Mouse (Mus musculus): ENCODE results near the gene Dop1a.

The Dop1a gene

DNA sequence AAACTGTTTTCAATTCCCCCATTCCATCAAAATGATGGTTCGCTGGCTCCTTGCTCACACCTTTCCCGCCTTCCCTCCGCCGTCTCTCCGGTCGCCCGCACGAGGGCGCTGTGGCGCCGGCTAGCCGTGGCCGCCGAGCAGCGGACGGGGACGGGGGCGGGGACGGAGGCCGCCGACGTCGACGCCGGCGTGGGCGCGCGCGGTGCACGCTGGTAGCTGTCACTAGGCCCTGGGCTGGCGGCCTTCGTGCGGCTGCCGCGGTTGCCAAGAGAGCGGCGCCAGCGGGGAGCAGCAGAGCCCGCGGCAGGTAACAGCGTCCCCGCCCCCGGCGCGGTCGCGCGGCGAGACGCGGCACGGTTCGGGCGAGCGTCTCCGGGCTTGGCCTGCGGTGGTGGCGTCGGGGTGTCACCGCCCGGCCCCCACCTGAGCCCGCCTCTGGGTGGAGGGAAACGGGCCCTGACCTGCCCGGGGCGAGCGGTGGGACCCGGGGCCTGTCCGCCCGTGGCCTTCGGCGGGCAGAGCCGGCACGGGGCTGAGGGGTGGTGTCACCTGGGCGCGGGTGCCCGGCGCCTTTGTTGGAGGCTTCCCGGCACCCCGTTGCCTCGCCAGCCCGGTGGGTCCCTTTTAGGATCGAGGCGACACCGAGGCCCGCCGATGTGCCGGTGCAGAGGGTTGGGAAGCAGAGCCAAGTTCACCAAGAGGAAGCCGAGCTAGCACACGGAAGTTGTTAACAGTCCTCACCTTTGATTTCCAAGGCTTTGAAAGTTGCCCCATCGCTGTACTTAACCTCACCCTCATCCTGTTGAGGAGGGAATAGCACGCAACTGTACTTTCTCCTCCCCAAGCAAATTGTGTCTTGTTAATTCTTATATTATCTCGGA, at the start of gene Dop1a:
Dop1a (plus strand) TSS at position 165 of the 881 bp plus-strand sequence.
- peak; percentile 98 for DNase-seq

GRCm38 (mm10) chr9:86417971-86418370, 49.0 kb upstream of the Dop1a start:
- no peak for DNase-seq

GRCm38 (mm10) chr9:86419366-86419765, 47.6 kb upstream of the Dop1a start:
- no peak for DNase-seq

- DNase-seq: no peak
Measured at GRCm38 (mm10) chr9:86423331-86423730, 43.6 kb upstream of the Dop1a start.

GRCm38 (mm10) chr9:86435510-86435909, 31.4 kb upstream of the Dop1a start:
- DNase-seq: no peak

GRCm38 (mm10) chr9:86436608-86437007, 30.3 kb upstream of the Dop1a start:
- no peak for DNase-seq

- no peak for DNase-seq
Measured at GRCm38 (mm10) chr9:86438337-86439009, 28.5 kb upstream of the Dop1a start.

GRCm38 (mm10) chr9:86442248-86442647, 24.7 kb upstream of the Dop1a start:
- DNase-seq: no peak

- DNase-seq: no peak
Measured at GRCm38 (mm10) chr9:86446847-86447246, 20.1 kb upstream of the Dop1a start.

DNA sequence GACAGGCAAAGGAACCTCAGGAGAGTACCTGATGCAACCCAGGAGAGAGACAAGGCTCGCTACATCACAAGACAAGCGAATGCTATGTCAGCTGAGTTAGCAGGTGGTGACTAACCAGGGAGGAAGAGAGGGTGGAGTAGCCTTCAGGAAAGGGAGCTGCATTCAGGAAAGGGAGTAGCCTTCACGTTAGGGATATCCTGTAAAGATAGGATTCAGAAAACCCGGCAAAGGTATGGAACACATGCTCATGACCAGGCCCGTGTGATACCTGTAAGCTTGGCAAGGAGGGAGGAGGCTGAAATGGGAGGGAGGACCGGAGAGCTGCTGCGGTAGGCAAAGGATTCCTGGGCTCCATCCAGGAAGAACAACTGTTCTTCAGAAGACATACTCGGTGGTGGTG, 19.5 kb upstream of the Dop1a start:
- DNase-seq: no peak

DNA sequence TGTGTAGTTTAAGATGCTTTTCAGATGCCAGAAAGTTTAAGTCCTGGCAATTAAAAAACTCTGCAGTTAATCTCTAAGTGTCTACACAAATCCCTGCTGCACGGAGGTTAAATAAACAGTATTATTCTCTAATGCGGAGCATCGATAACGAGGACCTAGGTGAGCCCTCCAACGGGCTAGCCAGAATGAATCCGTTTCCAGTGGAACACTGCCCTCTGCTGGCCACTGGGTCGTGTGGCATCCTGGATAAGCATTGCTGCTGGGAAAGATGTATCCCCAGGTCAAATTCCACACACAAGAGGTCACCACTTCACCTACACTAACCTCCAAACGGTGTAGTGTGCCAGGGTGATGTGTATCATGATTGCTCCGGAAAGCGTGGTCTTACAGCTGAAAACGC, 17.4 kb upstream of the Dop1a start:
- DNase-seq: peak; percentile 92 to 94

- DNase-seq: peak in 1 of 2 experiments; percentile 32
Measured at GRCm38 (mm10) chr9:86451094-86451493, 15.9 kb upstream of the Dop1a start.

GRCm38 (mm10) chr9:86451617-86452016, 15.3 kb upstream of the Dop1a start:
- DNase-seq: peak; percentile 85 to 88

GRCm38 (mm10) chr9:86453626-86454025, 13.3 kb upstream of the Dop1a start:
- DNase-seq: no peak

GRCm38 (mm10) chr9:86464151-86465105, 2.5 kb upstream of the Dop1a start, which contains the start of gene Ube2cbp:
Gene Ube2cbp, minus strand, starts transcription at chr9:86464950.
- DNase-seq: peak; percentile 96

DNA sequence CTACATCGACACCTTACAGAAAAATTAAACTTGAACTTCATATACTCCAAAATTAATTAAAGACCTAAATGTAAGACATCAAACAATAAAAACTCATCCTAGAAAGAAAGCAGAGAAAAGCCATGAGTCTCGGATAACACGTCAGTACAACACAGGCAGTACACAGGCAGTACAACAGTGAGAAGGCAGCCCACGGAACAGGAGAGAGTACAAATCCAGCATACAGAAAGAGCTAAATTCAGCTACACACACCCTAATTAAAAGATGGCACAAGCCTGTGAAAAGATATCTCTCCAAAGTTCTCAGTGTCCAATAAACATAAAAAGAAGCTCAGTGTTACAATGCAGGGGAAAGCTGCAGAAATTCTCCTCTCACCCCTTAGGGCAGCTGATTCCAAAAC, 9.0 kb downstream of the Dop1a start:
- no peak for DNase-seq

DNA sequence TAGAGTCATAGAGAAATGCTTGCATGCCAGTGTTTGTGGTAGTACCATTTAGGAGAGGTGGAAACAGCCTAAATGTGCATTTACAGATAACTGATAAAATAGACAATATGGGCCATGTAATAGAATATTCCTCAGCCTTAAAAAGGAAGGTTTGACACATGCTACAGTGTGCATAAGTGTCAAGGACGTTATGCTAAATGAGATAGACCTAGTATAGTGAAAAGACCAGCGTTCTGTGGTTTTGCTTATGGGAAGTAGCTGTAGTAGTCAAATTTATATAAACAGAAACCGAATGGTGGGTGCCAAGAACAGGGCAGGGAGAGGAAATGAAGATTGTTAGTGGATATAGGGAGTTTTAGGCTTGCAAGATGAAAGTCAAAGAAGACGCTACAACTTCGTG, 9.8 kb downstream of the Dop1a start:
- DNase-seq: no peak

DNA sequence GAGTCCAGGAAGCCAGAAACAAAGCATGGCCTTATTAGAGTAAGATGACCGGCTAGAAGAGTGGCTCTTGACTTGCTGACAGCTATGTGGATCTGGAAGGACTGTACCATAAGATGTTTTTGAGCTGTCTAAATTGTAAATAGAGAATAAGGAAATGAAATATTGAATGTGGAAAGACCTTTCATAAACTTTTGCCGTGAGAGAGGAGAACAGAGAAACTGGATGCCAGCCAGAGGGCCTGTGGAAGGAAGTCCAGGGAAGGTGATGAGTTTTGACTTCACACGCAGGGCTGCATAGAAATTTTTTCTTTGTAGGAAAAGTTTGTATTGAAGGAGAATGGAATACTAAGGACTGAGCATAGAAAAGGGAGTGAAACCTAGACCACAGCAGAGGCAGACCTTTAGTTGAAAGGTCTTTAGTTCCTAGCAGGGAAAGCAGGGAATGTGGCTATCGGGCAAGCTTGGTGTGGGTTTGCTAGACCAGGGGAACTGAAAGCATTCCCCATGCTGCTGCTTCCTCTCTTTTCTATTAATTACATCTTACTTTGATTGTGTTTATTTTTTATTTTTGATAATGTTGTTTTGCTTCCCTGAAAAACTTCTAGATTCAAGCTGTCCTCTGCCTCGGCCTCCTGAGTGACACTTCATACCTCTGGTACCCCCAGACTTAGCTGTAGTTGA, 11.6 kb downstream of the Dop1a start:
- DNase-seq: no peak

DNA sequence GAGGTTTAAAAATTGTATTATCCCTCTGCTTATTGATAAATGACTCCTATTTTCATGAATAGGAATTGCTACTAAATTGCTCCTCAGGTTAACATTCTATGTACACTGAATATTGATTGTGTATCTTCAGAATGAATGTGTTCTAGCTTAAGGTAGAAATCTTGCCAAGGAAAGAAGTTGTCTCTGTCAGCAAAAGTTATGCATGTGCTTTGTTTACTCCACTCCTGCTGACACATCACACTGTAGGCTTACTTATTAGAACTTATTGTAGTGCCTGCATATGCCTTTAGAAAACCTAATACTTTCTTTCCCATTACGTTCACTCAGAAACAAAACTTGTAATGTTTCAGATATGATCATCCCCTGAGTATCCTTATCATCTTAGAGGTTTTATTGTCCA, 15.3 kb downstream of the Dop1a start:
- no peak for DNase-seq

DNA sequence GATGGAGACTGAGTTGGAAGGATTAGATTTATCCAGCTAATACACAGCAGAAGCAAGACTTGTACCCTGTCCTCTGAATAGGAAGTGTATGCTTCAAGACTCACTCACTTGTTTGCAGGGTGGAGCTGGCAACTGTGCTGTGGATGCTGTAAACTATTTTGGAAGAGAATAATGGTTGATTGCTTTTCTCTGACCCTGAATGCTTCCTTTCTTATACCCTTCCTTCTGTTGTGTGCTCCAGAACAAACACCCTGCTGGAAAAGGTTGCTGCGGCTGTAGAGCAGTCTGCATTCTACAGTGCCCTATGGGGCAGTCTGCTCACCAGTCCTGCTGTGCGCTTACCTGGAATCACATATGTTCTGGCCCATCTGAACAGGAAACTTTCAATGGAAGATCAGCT, 24.8 kb downstream of the Dop1a start:
- peak in 1 of 2 experiments; percentile 17 for DNase-seq

GRCm38 (mm10) chr9:86496261-86496660, 29.3 kb downstream of the Dop1a start:
- DNase-seq: no peak

DNA sequence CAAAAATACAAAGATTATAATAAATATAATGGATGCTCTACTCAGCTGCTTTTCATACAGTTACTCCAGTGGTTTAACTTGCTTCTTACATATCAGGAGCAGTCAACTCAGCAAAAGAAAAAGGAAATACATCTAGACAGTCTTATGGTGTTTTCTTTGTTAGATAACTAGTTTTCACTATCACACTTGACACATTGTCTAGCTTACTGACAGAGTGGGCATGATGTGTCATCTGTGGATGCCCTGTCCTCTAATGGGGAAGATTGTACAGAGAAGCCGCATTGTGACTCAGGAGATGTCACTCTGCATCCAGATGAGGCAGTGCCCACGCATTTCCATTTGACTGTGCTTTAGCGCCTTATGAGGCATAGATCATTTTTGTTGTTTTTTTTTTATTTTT, 32.1 kb downstream of the Dop1a start:
- no peak for DNase-seq
